Mouse (Mus musculus) midbrain, embryonic 12.5 days (tissue): Measurements from ENCODE around the gene Hoxa2. TPM values are rescaled to one million over a fixed set of nuclear protein-coding genes. Genes with fewer than 3 reads are reported as not detected.

Experiments
- ATAC-seq: fragments of 200-750 bp; cut with Nextera tagmentation; 2 replicates; pipeline ENCODE4 v1.8.0; 2017; ENCODE audit warnings: low read depth, moderate TSS enrichment, moderate library complexity; ENCODE audit not compliant: low FRiP score
- H3K27ac ChIP-seq: fragments of 300-500 bp; sonication (generic); replicated peaks from 2 replicates; pipeline ENCODE4 v1.5.1; 2016; ENCODE audit warnings: mild to moderate bottlenecking
- H3K27me3 ChIP-seq: fragments of 300-500 bp; sonication (generic); 2 replicates; pipeline ENCODE4 v1.6.1; 2016; ENCODE audit warnings: mild to moderate bottlenecking
- H3K36me3 ChIP-seq: fragments of 300-500 bp; sonication (generic); 2 replicates; pipeline ENCODE4 v1.6.1; 2016
- H3K4me1 ChIP-seq: fragments of 300-500 bp; sonication (generic); 2 replicates; pipeline ENCODE4 v1.6.1; 2016
- H3K4me2 ChIP-seq: fragments of 300-500 bp; sonication (generic); replicated peaks from 2 replicates; pipeline ENCODE4 v1.6.1; 2016; ENCODE audit warnings: mild to moderate bottlenecking, moderate library complexity
- H3K4me3 ChIP-seq: fragments of 300-500 bp; sonication (generic); 2 replicates; pipeline ENCODE4 v1.5.1; 2016; ENCODE audit warnings: mild to moderate bottlenecking
- H3K9ac ChIP-seq: fragments of 300-500 bp; sonication (generic); replicated peaks from 2 replicates; pipeline ENCODE4 v1.6.1; 2016; ENCODE audit warnings: mild to moderate bottlenecking, moderate library complexity
- H3K9me3 ChIP-seq: fragments of 300-500 bp; sonication (generic); 2 replicates; pipeline ENCODE4 v1.6.1; 2016; ENCODE audit warnings: mild to moderate bottlenecking
- WGBS: fragments of 180-500 bp; shearing (Covaris S2); methylation state at CpG from one replicate; pipeline ENCODE4 v1.1.7; 2016; 5-methylcytosine and 5-hydroxymethylcytosine counted together
- polyA plus RNA-seq: library from polyadenylated mRNA; unstranded; fragments of >200 nt; fragmentation: Nextera tagmentation; extraction: Ambion mirVana; gene quantifications from 2 replicates; pipeline ENCODE4 v1.2.1, GENCODE M21; 2016

Gene Hoxa2
- polyA plus RNA-seq, 1 experiment from 2014 or later: 0.13 TPM

- Histone ChIP-seq H3K4me3 (peak overlapping the region; percentile 13), H3K4me1 (peaks cover 10% of the 10 kb centered on the region), H3K27me3 (peaks cover 96% of the 10 kb centered on the region), H3K9ac (no peak overlapping the region), H3K4me2 (no peak overlapping the region), H3K36me3 (no peaks in the 10 kb centered on the region), H3K9me3 (no peaks in the 10 kb centered on the region), H3K27ac (no peak overlapping the region)
- ATAC-seq: no peak
- 1% methylated on average over 41 of the region's 41 CpGs for WGBS
Observed at GRCm38 (mm10) chr6:52174968-52175751, 10.5 kb upstream of the Hoxa2 start.

- H3K4me3 ChIP-seq: no peak overlapping the region
- H3K36me3 ChIP-seq: no peaks in the 10 kb centered on the region
- no peaks in the 10 kb centered on the region for H3K9me3 ChIP-seq
- WGBS: 2% methylated on average over 4 of the region's 4 CpGs
- peaks cover 93% of the 10 kb centered on the region for H3K27me3 ChIP-seq
- peaks cover 10% of the 10 kb centered on the region for H3K4me1 ChIP-seq
- H3K4me2 ChIP-seq: no peak overlapping the region
- H3K9ac ChIP-seq: no peak overlapping the region
- no peak overlapping the region for H3K27ac ChIP-seq
- ATAC-seq: no peak
Observed at GRCm38 (mm10) chr6:52173648-52174047, 9.0 kb upstream of the Hoxa2 start.

GRCm38 (mm10) chr6:52172501-52172900, 7.9 kb upstream of the Hoxa2 start:
- Histone ChIP-seq H3K27ac (no peak overlapping the region), H3K4me1 (peaks cover 10% of the 10 kb centered on the region), H3K4me2 (peak overlapping the region; percentile 27), H3K9ac (no peak overlapping the region), H3K9me3 (no peaks in the 10 kb centered on the region), H3K4me3 (peak overlapping the region; percentile 15), H3K36me3 (no peaks in the 10 kb centered on the region), H3K27me3 (peaks cover 93% of the 10 kb centered on the region)
- ATAC-seq: no peak
- WGBS: 1% methylated on average over 35 of the region's 35 CpGs

- H3K27me3 ChIP-seq: peaks cover 93% of the 10 kb centered on the region
- H3K4me1 ChIP-seq: peaks cover 10% of the 10 kb centered on the region
- H3K9ac ChIP-seq: no peak overlapping the region
- no peaks in the 10 kb centered on the region for H3K36me3 ChIP-seq
- H3K4me2 ChIP-seq: no peak overlapping the region
- WGBS: 2% methylated on average over 5 of the region's 7 CpGs
- no peaks in the 10 kb centered on the region for H3K9me3 ChIP-seq
- no peak overlapping the region; the same call in 1 of the 2 replicates for H3K4me3 ChIP-seq
- H3K27ac ChIP-seq: no peak overlapping the region
- ATAC-seq: no peak
Observed at GRCm38 (mm10) chr6:52171938-52172337, 7.3 kb upstream of the Hoxa2 start.

GRCm38 (mm10) chr6:52171331-52171730, 6.7 kb upstream of the Hoxa2 start:
- no peak overlapping the region for H3K4me3 ChIP-seq
- no peak overlapping the region for H3K27ac ChIP-seq
- WGBS: 1% methylated on average over 4 of the region's 4 CpGs
- H3K9ac ChIP-seq: no peak overlapping the region
- H3K9me3 ChIP-seq: no peaks in the 10 kb centered on the region
- no peak overlapping the region for H3K4me2 ChIP-seq
- ATAC-seq: no peak
- no peaks in the 10 kb centered on the region for H3K36me3 ChIP-seq
- peaks cover 93% of the 10 kb centered on the region for H3K27me3 ChIP-seq
- H3K4me1 ChIP-seq: peaks cover 10% of the 10 kb centered on the region

- Histone ChIP-seq H3K9me3 (no peaks in the 10 kb centered on the region), H3K9ac (no peak overlapping the region), H3K36me3 (no peaks in the 10 kb centered on the region), H3K27ac (no peak overlapping the region), H3K4me3 (no peak overlapping the region), H3K4me1 (peaks cover 10% of the 10 kb centered on the region), H3K4me2 (no peak overlapping the region), H3K27me3 (peaks cover 93% of the 10 kb centered on the region)
- ATAC-seq: no peak
- 2% methylated on average over 5 of the region's 5 CpGs for WGBS
Observed at GRCm38 (mm10) chr6:52170898-52171223, 6.2 kb upstream of the Hoxa2 start.

- H3K36me3 ChIP-seq: no peaks in the 10 kb centered on the region
- 1% methylated on average over 40 of the region's 40 CpGs for WGBS
- H3K4me3 ChIP-seq: no peak overlapping the region
- no peak overlapping the region for H3K27ac ChIP-seq
- ATAC-seq: no peak
- no peaks in the 10 kb centered on the region for H3K9me3 ChIP-seq
- no peak overlapping the region for H3K4me2 ChIP-seq
- no peak overlapping the region for H3K9ac ChIP-seq
- H3K4me1 ChIP-seq: peaks cover 10% of the 10 kb centered on the region
- peaks cover 93% of the 10 kb centered on the region for H3K27me3 ChIP-seq
Observed at GRCm38 (mm10) chr6:52170166-52170897, 5.7 kb upstream of the Hoxa2 start.

GRCm38 (mm10) chr6:52169499-52170165, 5.0 kb upstream of the Hoxa2 start:
- no peak overlapping the region for H3K9ac ChIP-seq
- H3K4me2 ChIP-seq: no peak overlapping the region
- H3K27ac ChIP-seq: no peak overlapping the region
- H3K36me3 ChIP-seq: no peaks in the 10 kb centered on the region
- H3K27me3 ChIP-seq: peaks cover 93% of the 10 kb centered on the region
- 2% methylated on average over 16 of the region's 16 CpGs for WGBS
- H3K4me3 ChIP-seq: no peak overlapping the region
- ATAC-seq: no peak
- no peaks in the 10 kb centered on the region for H3K9me3 ChIP-seq
- peaks cover 10% of the 10 kb centered on the region for H3K4me1 ChIP-seq

GRCm38 (mm10) chr6:52168191-52169055, 3.8 kb upstream of the Hoxa2 start:
- Histone ChIP-seq H3K4me3 (no peak overlapping the region), H3K9me3 (no peaks in the 10 kb centered on the region), H3K27me3 (peaks cover 97% of the 10 kb centered on the region), H3K9ac (no peak overlapping the region), H3K36me3 (no peaks in the 10 kb centered on the region), H3K27ac (no peak overlapping the region), H3K4me1 (peaks cover 10% of the 10 kb centered on the region), H3K4me2 (no peak overlapping the region)
- no peak for ATAC-seq
- WGBS: 1% methylated on average over 42 of the region's 42 CpGs

- Histone ChIP-seq H3K4me3 (no peak overlapping the region), H3K27ac (no peak overlapping the region), H3K9me3 (no peaks in the 10 kb centered on the region), H3K27me3 (peaks cover 97% of the 10 kb centered on the region), H3K4me1 (peaks cover 8% of the 10 kb centered on the region), H3K36me3 (no peaks in the 10 kb centered on the region), H3K4me2 (no peak overlapping the region), H3K9ac (no peak overlapping the region)
- ATAC-seq: no peak
- 1% methylated on average over 14 of the region's 14 CpGs for WGBS
Observed at GRCm38 (mm10) chr6:52167736-52168161, 3.1 kb upstream of the Hoxa2 start.

- whole genome bisulfite sequencing: 3% methylated on average over 1 of the region's 1 CpGs
- H3K4me2 ChIP-seq: no peak overlapping the region
- H3K9ac ChIP-seq: no peak overlapping the region
- H3K9me3 ChIP-seq: no peaks in the 10 kb centered on the region
- no peak for ATAC-seq
- no peak overlapping the region for H3K4me3 ChIP-seq
- no peak overlapping the region for H3K27ac ChIP-seq
- peaks cover 95% of the 10 kb centered on the region for H3K27me3 ChIP-seq
- peaks cover 2% of the 10 kb centered on the region; the same call in 1 of the 2 replicates for H3K4me1 ChIP-seq
- H3K36me3 ChIP-seq: no peaks in the 10 kb centered on the region
Observed at GRCm38 (mm10) chr6:52167176-52167575, 2.5 kb upstream of the Hoxa2 start.
